Comparison of ENCODE assay signal across 9 mouse cellular contexts in genomic region chr7:141755831-141756230, GRCm38 (mm10). TPM values are rescaled to one million over a fixed set of nuclear protein-coding genes. Genes with fewer than 3 reads are reported as not detected.
DNase-seq lines count a peak whose midpoint lies in the region; ATAC-seq and TF ChIP-seq lines count a peak whose summit lies in the region.
"Had no signal": no experiment of that assay in that cellular context is flagged by ENCODE, and none has a peak within 500 bp of the region (broad histone marks: within the 10 kb centered on the region; RNA-seq: fewer than 3 reads in every experiment).

No protein-coding gene starts in this region.

- TF ChIP-seq CTCF in hindbrain, postnatal 0 days (IDR thresholded peaks at IDR 0.05; ENCODE audit: low read depth): peak; percentile 94
- peak; percentile 92 for TF ChIP-seq CTCF in midbrain, postnatal 0 days (IDR thresholded peaks at IDR 0.05)

- H3K4me1 ChIP-seq in heart, embryonic 10.5 days: no peaks in the 10 kb centered on the region
- H3K4me1 ChIP-seq in hindbrain, postnatal 0 days (ENCODE audit: insufficient read depth, low read length): no peaks in the 10 kb centered on the region
- H3K4me1 ChIP-seq in midbrain, postnatal 0 days (ENCODE audit: insufficient read depth, low read length): no peaks in the 10 kb centered on the region
- no peaks in the 10 kb centered on the region for H3K4me1 ChIP-seq in stomach, embryonic 15.5 days
- H3K4me1 ChIP-seq: embryonic facial prominence, embryonic 12.5 days had no signal

- no peak overlapping the region for H3K9ac ChIP-seq in hindbrain, postnatal 0 days (replicated peaks; ENCODE audit: low read length)
- H3K9ac ChIP-seq in midbrain, postnatal 0 days (replicated peaks; ENCODE audit: low read length, poor library complexity, severe bottlenecking): no peak overlapping the region
- no peak overlapping the region for H3K9ac ChIP-seq in stomach, embryonic 15.5 days
- H3K9ac ChIP-seq: embryonic facial prominence, embryonic 12.5 days had no signal

- DNase-seq in heart, adult 18-20 months: peak; percentile 24 to 73
- no peak for DNase-seq in heart, embryonic 10.5 days (ENCODE audit: low spot score)
- peak; percentile 59 to 91 for DNase-seq in adrenal gland, adult (ENCODE audit: inconsistent age in 2 of 2, low spot score in 1 of 2)
- DNase-seq in embryo, embryonic 10.5 days (ENCODE audit: low spot score): peak; percentile 88
- DNase-seq in hindbrain, postnatal 0 days (ENCODE audit: low spot score): peak; percentile 87
- peak; percentile 85 to 90 for DNase-seq in left cerebral cortex, postnatal 25 days (ENCODE audit: low spot score in 2 of 2)
- peak; percentile 87 for DNase-seq in midbrain, postnatal 0 days (ENCODE audit: low spot score)

- no peaks in the 10 kb centered on the region for H3K9me3 ChIP-seq in heart, embryonic 10.5 days
- H3K9me3 ChIP-seq in hindbrain, postnatal 0 days (ENCODE audit: low read length): no peaks in the 10 kb centered on the region
- no peaks in the 10 kb centered on the region for H3K9me3 ChIP-seq in midbrain, postnatal 0 days (ENCODE audit: low read length)
- H3K9me3 ChIP-seq in stomach, embryonic 15.5 days: no peaks in the 10 kb centered on the region
- H3K9me3 ChIP-seq: embryonic facial prominence, embryonic 12.5 days had no signal

- H3K27ac ChIP-seq in heart, embryonic 10.5 days: no peak overlapping the region
- H3K27ac ChIP-seq in hindbrain, postnatal 0 days: no peak overlapping the region
- no peak overlapping the region for H3K27ac ChIP-seq in midbrain, postnatal 0 days (ENCODE audit: low read depth, low read length)
- H3K27ac ChIP-seq in stomach, embryonic 15.5 days: no peak overlapping the region
- H3K27ac ChIP-seq: embryonic facial prominence, embryonic 12.5 days had no signal

- WGBS in heart, embryonic 10.5 days: 55% methylated on average over 4 of the region's 4 CpGs
- 47% methylated on average over 4 of the region's 4 CpGs for WGBS in hindbrain, postnatal 0 days
- WGBS in midbrain, postnatal 0 days: 55% methylated on average over 4 of the region's 4 CpGs
- WGBS in stomach, embryonic 15.5 days: 38% methylated on average over 4 of the region's 4 CpGs

- peak; percentile 66 for ATAC-seq in hindbrain, postnatal 0 days
- 0 out of 2 replicates have a peak, but pooled peaks have one; percentile 23 for ATAC-seq in midbrain, postnatal 0 days (ENCODE audit: low FRiP score)
- ATAC-seq in stomach, embryonic 15.5 days (ENCODE audit: insufficient read depth, low FRiP score, low read depth): 0 out of 2 replicates have a peak, but pooled peaks have one; percentile 39

- no peak overlapping the region for H3K4me3 ChIP-seq in heart, embryonic 10.5 days
- no peak overlapping the region for H3K4me3 ChIP-seq in hindbrain, postnatal 0 days (ENCODE audit: low read length)
- H3K4me3 ChIP-seq in midbrain, postnatal 0 days (ENCODE audit: low read depth, low read length): no peak overlapping the region
- H3K4me3 ChIP-seq in stomach, embryonic 15.5 days (replicated peaks): no peak overlapping the region
- H3K4me3 ChIP-seq: embryonic facial prominence, embryonic 12.5 days had no signal

- peaks cover 6% of the 10 kb centered on the region; the same call in 1 of the 2 replicates for H3K27me3 ChIP-seq in heart, embryonic 10.5 days (ENCODE audit: insufficient read depth, poor library complexity, severe bottlenecking)
- no peaks in the 10 kb centered on the region for H3K27me3 ChIP-seq in hindbrain, postnatal 0 days (ENCODE audit: insufficient read depth, low read length)
- no peaks in the 10 kb centered on the region for H3K27me3 ChIP-seq in midbrain, postnatal 0 days (ENCODE audit: insufficient read depth, low read length)
- H3K27me3 ChIP-seq in stomach, embryonic 15.5 days (replicated peaks): no peaks in the 10 kb centered on the region; the same call in 1 of the 2 replicates
- H3K27me3 ChIP-seq: embryonic facial prominence, embryonic 12.5 days had no signal

- intact Hi-C loops in left cerebral cortex, postnatal 25 days (cut with DNase I): no loop called here

- no peaks in the 10 kb centered on the region for H3K36me3 ChIP-seq in heart, embryonic 10.5 days
- no peaks in the 10 kb centered on the region for H3K36me3 ChIP-seq in hindbrain, postnatal 0 days (ENCODE audit: insufficient read depth, low read length)
- no peaks in the 10 kb centered on the region for H3K36me3 ChIP-seq in midbrain, postnatal 0 days (ENCODE audit: insufficient read depth, low read length)
- no peaks in the 10 kb centered on the region for H3K36me3 ChIP-seq in stomach, embryonic 15.5 days
- H3K36me3 ChIP-seq: embryonic facial prominence, embryonic 12.5 days had no signal

- no peak overlapping the region for H3K4me2 ChIP-seq in hindbrain, postnatal 0 days (ENCODE audit: low read depth, low read length)
- no peak overlapping the region for H3K4me2 ChIP-seq in midbrain, postnatal 0 days (ENCODE audit: low read depth, low read length, poor library complexity, severe bottlenecking)
- H3K4me2 ChIP-seq in stomach, embryonic 15.5 days: no peak overlapping the region
- H3K4me2 ChIP-seq: embryonic facial prominence, embryonic 12.5 days had no signal

RNA-seq across cellular contexts. Expression of gene Muc5ac, which starts 32.9 kb away (rescaled TPM):
- total RNA-seq in heart, adult 18-20 months (2021): under 1 TPM in 1 of 2 experiments, not detected in 1; 0.03 TPM
- polyA plus RNA-seq in heart, embryonic 10.5 days (2016; fragmentation: Nextera tagmentation; extraction: Ambion mirVana): not detected in 2 replicates
- total RNA-seq in hindbrain, postnatal 0 days (2014; rRNA removed): not detected in 2 replicates
- polyA plus RNA-seq in hindbrain, postnatal 0 days (2015; fragmentation: Nextera tagmentation; extraction: Ambion mirVana): not detected in 2 replicates
- under 1 TPM in 1 of 2 experiments, not detected in 1; 0.02 TPM for total RNA-seq in left cerebral cortex, postnatal 25 days (2021)
- not detected in 2 replicates for total RNA-seq in midbrain, postnatal 0 days (2014; rRNA removed)
- not detected in 2 replicates for polyA plus RNA-seq in midbrain, postnatal 0 days (2015; fragmentation: Nextera tagmentation; extraction: Ambion mirVana)
- 0.87 and 2.2 TPM in 2 replicates for polyA plus RNA-seq in stomach, embryonic 15.5 days (2015; fragmentation: Nextera tagmentation; extraction: Ambion mirVana)
- polyA plus RNA-seq: embryonic facial prominence, embryonic 12.5 days had no signal
